Mouse (Mus musculus): ENCODE data around the gene St3gal3.

GRCm38 (mm10) chr4:117917402-117917801 lies 217.3 kb downstream of the St3gal3 start:
- TF ChIP-seq POLR2A (IDR thresholded peaks at IDR 0.05; ENCODE audit: borderline replicate concordance, extremely low read depth, insufficient read depth, insufficient read length, poor library complexity, severe bottlenecking): no peak
- no peak for TF ChIP-seq CTCF (IDR thresholded peaks at IDR 0.05; ENCODE audit: borderline replicate concordance, extremely low read depth, insufficient read depth, insufficient read length)

All from brain, embryonic 14.5 days (tissue).